Mouse (Mus musculus): ENCODE results near the gene Mthfsd.

GRCm38 (mm10) chr8:121117186-121117651 lies 9.0 kb upstream of the Mthfsd start:
- no peak for TF ChIP-seq HCFC1 (IDR thresholded peaks at IDR 0.05; ENCODE audit: borderline replicate concordance, insufficient read depth, low read length)
- TF ChIP-seq CHD2 (IDR thresholded peaks at IDR 0.05; ENCODE audit: low read depth, low read length) = no peak
- TF ChIP-seq ZC3H11A (IDR thresholded peaks at IDR 0.05; ENCODE audit: borderline replicate concordance, low read depth, low read length) = no peak
- TF ChIP-seq ZNF384 (IDR thresholded peaks at IDR 0.05; ENCODE audit: low read depth, low read length) = no peak
